Mouse (Mus musculus): ENCODE measurements around the gene Ralgps1. TPM values are rescaled to one million over a fixed set of nuclear protein-coding genes. Genes with fewer than 3 reads are reported as not detected.

Ralgps1 gene
- polyA plus RNA-seq, 1 experiment from 2014 or later = 19.5 TPM

- no peaks in the 10 kb centered on the region for H3K4me1 ChIP-seq (replicated peaks; ENCODE audit: control insufficient read depth, insufficient read depth, low read length)
These were observed 13.9 kb downstream of the Ralgps1 start for GRCm38 (mm10) chr2:33357250-33357838.

GRCm38 (mm10) chr2:33355558-33355957, 15.7 kb downstream of the Ralgps1 start:
- no peak overlapping the region for H3K4me3 ChIP-seq (ENCODE audit: low read depth, low read length)
- no peaks in the 10 kb centered on the region for H3K4me1 ChIP-seq (replicated peaks; ENCODE audit: control insufficient read depth, insufficient read depth, low read length)
- H3K9me3 ChIP-seq (ENCODE audit: control insufficient read depth, low read length) = no peaks in the 10 kb centered on the region
- H3K9ac ChIP-seq (ENCODE audit: low read length) = no peak overlapping the region
- DNase-seq (ENCODE audit: low spot score) = no peak
- no peaks in the 10 kb centered on the region for H3K27me3 ChIP-seq (ENCODE audit: control insufficient read depth, insufficient read depth, low read length)
- H3K36me3 ChIP-seq (ENCODE audit: control insufficient read depth, insufficient read depth, low read length) = no peaks in the 10 kb centered on the region
- no peak for ATAC-seq (replicated peaks; ENCODE audit: low FRiP score)
- 91% methylated on average over 6 of the region's 6 CpGs for WGBS
- H3K27ac ChIP-seq (ENCODE audit: low read depth, low read length) = no peak overlapping the region
- no peak overlapping the region for H3K4me2 ChIP-seq (ENCODE audit: low read depth, low read length, severe bottlenecking)

More at GRCm38 (mm10) chr2:33357250-33357838, 13.9 kb downstream of the Ralgps1 start:
- Histone ChIP-seq H3K9ac (ENCODE audit: low read length) (no peak overlapping the region), H3K4me3 (ENCODE audit: low read depth, low read length) (no peak overlapping the region), H3K9me3 (ENCODE audit: control insufficient read depth, low read length) (no peaks in the 10 kb centered on the region), H3K27me3 (ENCODE audit: control insufficient read depth, insufficient read depth, low read length) (no peaks in the 10 kb centered on the region), H3K27ac (ENCODE audit: low read depth, low read length) (no peak overlapping the region), H3K36me3 (ENCODE audit: control insufficient read depth, insufficient read depth, low read length) (no peaks in the 10 kb centered on the region), H3K4me2 (ENCODE audit: low read depth, low read length, severe bottlenecking) (no peak overlapping the region)
- no peak for ATAC-seq (replicated peaks; ENCODE audit: low FRiP score)
- DNase-seq (ENCODE audit: low spot score) = no peak
- 90% methylated on average over 7 of the region's 7 CpGs for WGBS

- no peaks in the 10 kb centered on the region for H3K4me1 ChIP-seq (replicated peaks; ENCODE audit: control insufficient read depth, insufficient read depth, low read length)
- no peaks in the 10 kb centered on the region for H3K27me3 ChIP-seq (ENCODE audit: control insufficient read depth, insufficient read depth, low read length)
- H3K9ac ChIP-seq (ENCODE audit: low read length) = no peak overlapping the region
- H3K4me2 ChIP-seq (ENCODE audit: low read depth, low read length, severe bottlenecking) = no peak overlapping the region
- no peak overlapping the region for H3K4me3 ChIP-seq (ENCODE audit: low read depth, low read length)
- no peaks in the 10 kb centered on the region for H3K9me3 ChIP-seq (ENCODE audit: control insufficient read depth, low read length)
- 77% methylated on average over 5 of the region's 5 CpGs for WGBS
- no peak for DNase-seq (ENCODE audit: low spot score)
- ATAC-seq (replicated peaks; ENCODE audit: low FRiP score) = no peak
- H3K36me3 ChIP-seq (ENCODE audit: control insufficient read depth, insufficient read depth, low read length) = no peaks in the 10 kb centered on the region
- no peak overlapping the region for H3K27ac ChIP-seq (ENCODE audit: low read depth, low read length)
These were observed 17.9 kb downstream of the Ralgps1 start for GRCm38 (mm10) chr2:33353432-33353831.

GRCm38 (mm10) chr2:33351449-33351848, 19.8 kb downstream of the Ralgps1 start:
- no peaks in the 10 kb centered on the region for H3K4me1 ChIP-seq (replicated peaks; ENCODE audit: control insufficient read depth, insufficient read depth, low read length)
- H3K36me3 ChIP-seq (ENCODE audit: control insufficient read depth, insufficient read depth, low read length) = no peaks in the 10 kb centered on the region
- WGBS = 95% methylated on average over 3 of the region's 3 CpGs
- H3K4me2 ChIP-seq (ENCODE audit: low read depth, low read length, severe bottlenecking) = no peak overlapping the region
- no peak overlapping the region for H3K27ac ChIP-seq (ENCODE audit: low read depth, low read length)
- no peaks in the 10 kb centered on the region for H3K27me3 ChIP-seq (ENCODE audit: control insufficient read depth, insufficient read depth, low read length)
- H3K9me3 ChIP-seq (ENCODE audit: control insufficient read depth, low read length) = no peaks in the 10 kb centered on the region
- ATAC-seq (replicated peaks; ENCODE audit: low FRiP score) (no peak), DNase-seq (ENCODE audit: low spot score) (no peak)
- no peak overlapping the region for H3K4me3 ChIP-seq (ENCODE audit: low read depth, low read length)
- no peak overlapping the region for H3K9ac ChIP-seq (ENCODE audit: low read length)

- Histone ChIP-seq H3K27ac (ENCODE audit: low read depth, low read length) (no peak overlapping the region), H3K27me3 (ENCODE audit: control insufficient read depth, insufficient read depth, low read length) (no peaks in the 10 kb centered on the region), H3K4me2 (ENCODE audit: low read depth, low read length, severe bottlenecking) (no peak overlapping the region), H3K4me1 (replicated peaks; ENCODE audit: control insufficient read depth, insufficient read depth, low read length) (0 out of 2 replicates have a peak, but pooled peaks cover 2% of the 10 kb centered on the region), H3K9ac (ENCODE audit: low read length) (no peak overlapping the region), H3K9me3 (ENCODE audit: control insufficient read depth, low read length) (no peaks in the 10 kb centered on the region), H3K36me3 (ENCODE audit: control insufficient read depth, insufficient read depth, low read length) (no peaks in the 10 kb centered on the region), H3K4me3 (ENCODE audit: low read depth, low read length) (no peak overlapping the region)
- no peak for DNase-seq (ENCODE audit: low spot score)
- no peak for ATAC-seq (replicated peaks; ENCODE audit: low FRiP score)
- WGBS = 78% methylated on average over 6 of the region's 6 CpGs
These were observed 20.4 kb downstream of the Ralgps1 start for GRCm38 (mm10) chr2:33350921-33351320.

- Histone ChIP-seq H3K4me2 (ENCODE audit: low read depth, low read length, severe bottlenecking) (no peak overlapping the region), H3K9ac (ENCODE audit: low read length) (no peak overlapping the region), H3K27me3 (ENCODE audit: control insufficient read depth, insufficient read depth, low read length) (no peaks in the 10 kb centered on the region), H3K9me3 (ENCODE audit: control insufficient read depth, low read length) (no peaks in the 10 kb centered on the region), H3K4me1 (replicated peaks; ENCODE audit: control insufficient read depth, insufficient read depth, low read length) (0 out of 2 replicates have a peak, but pooled peaks cover 3% of the 10 kb centered on the region), H3K27ac (ENCODE audit: low read depth, low read length) (no peak overlapping the region), H3K4me3 (ENCODE audit: low read depth, low read length) (no peak overlapping the region), H3K36me3 (ENCODE audit: control insufficient read depth, insufficient read depth, low read length) (no peaks in the 10 kb centered on the region)
- DNase-seq (ENCODE audit: low spot score) (no peak), ATAC-seq (replicated peaks; ENCODE audit: low FRiP score) (no peak)
- 49% methylated on average over 2 of the region's 2 CpGs for WGBS
These were observed 21.7 kb downstream of the Ralgps1 start for GRCm38 (mm10) chr2:33349581-33349980.

- WGBS = 28% methylated on average over 2 of the region's 2 CpGs
These were observed 22.2 kb downstream of the Ralgps1 start for GRCm38 (mm10) chr2:33349081-33349480.

GRCm38 (mm10) chr2:33348260-33348659, 23.0 kb downstream of the Ralgps1 start:
- no peaks in the 10 kb centered on the region for H3K9me3 ChIP-seq (ENCODE audit: control insufficient read depth, low read length)
- H3K27ac ChIP-seq (ENCODE audit: low read depth, low read length) = no peak overlapping the region
- H3K27me3 ChIP-seq (ENCODE audit: control insufficient read depth, insufficient read depth, low read length) = no peaks in the 10 kb centered on the region
- no peaks in the 10 kb centered on the region for H3K36me3 ChIP-seq (ENCODE audit: control insufficient read depth, insufficient read depth, low read length)
- no peak overlapping the region for H3K4me3 ChIP-seq (ENCODE audit: low read depth, low read length)
- ATAC-seq (replicated peaks; ENCODE audit: low FRiP score) = no peak
- 79% methylated on average over 3 of the region's 3 CpGs for WGBS
- H3K9ac ChIP-seq (ENCODE audit: low read length) = no peak overlapping the region
- no peak overlapping the region for H3K4me2 ChIP-seq (ENCODE audit: low read depth, low read length, severe bottlenecking)
- DNase-seq (ENCODE audit: low spot score) = no peak
- H3K4me1 ChIP-seq (replicated peaks; ENCODE audit: control insufficient read depth, insufficient read depth, low read length) = 0 out of 2 replicates have a peak, but pooled peaks cover 3% of the 10 kb centered on the region

More at GRCm38 (mm10) chr2:33349081-33349480, 22.2 kb downstream of the Ralgps1 start:
- Histone ChIP-seq H3K27me3 (ENCODE audit: control insufficient read depth, insufficient read depth, low read length) (no peaks in the 10 kb centered on the region), H3K9ac (ENCODE audit: low read length) (no peak overlapping the region), H3K27ac (ENCODE audit: low read depth, low read length) (no peak overlapping the region), H3K36me3 (ENCODE audit: control insufficient read depth, insufficient read depth, low read length) (no peaks in the 10 kb centered on the region), H3K9me3 (ENCODE audit: control insufficient read depth, low read length) (no peaks in the 10 kb centered on the region), H3K4me1 (replicated peaks; ENCODE audit: control insufficient read depth, insufficient read depth, low read length) (0 out of 2 replicates have a peak, but pooled peaks cover 3% of the 10 kb centered on the region), H3K4me2 (ENCODE audit: low read depth, low read length, severe bottlenecking) (no peak overlapping the region), H3K4me3 (ENCODE audit: low read depth, low read length) (no peak overlapping the region)
- no peak for ATAC-seq (replicated peaks; ENCODE audit: low FRiP score)
- peak; percentile 82 for DNase-seq (ENCODE audit: low spot score)

- H3K4me3 ChIP-seq (ENCODE audit: low read depth, low read length) = no peak overlapping the region
- no peaks in the 10 kb centered on the region for H3K9me3 ChIP-seq (ENCODE audit: control insufficient read depth, low read length)
- 27% methylated on average over 3 of the region's 3 CpGs for WGBS
- H3K27me3 ChIP-seq (ENCODE audit: control insufficient read depth, insufficient read depth, low read length) = no peaks in the 10 kb centered on the region
- no peak for ATAC-seq (replicated peaks; ENCODE audit: low FRiP score)
- no peak overlapping the region for H3K4me2 ChIP-seq (ENCODE audit: low read depth, low read length, severe bottlenecking)
- no peaks in the 10 kb centered on the region for H3K36me3 ChIP-seq (ENCODE audit: control insufficient read depth, insufficient read depth, low read length)
- H3K9ac ChIP-seq (ENCODE audit: low read length) = no peak overlapping the region
- DNase-seq (ENCODE audit: low spot score) = peak; percentile 77
- 0 out of 2 replicates have a peak, but pooled peaks cover 3% of the 10 kb centered on the region for H3K4me1 ChIP-seq (replicated peaks; ENCODE audit: control insufficient read depth, insufficient read depth, low read length)
- no peak overlapping the region for H3K27ac ChIP-seq (ENCODE audit: low read depth, low read length)
These were observed 23.7 kb downstream of the Ralgps1 start for GRCm38 (mm10) chr2:33347607-33348006.

Measured in forebrain, embryonic 11.5 days (tissue).